20 mouse cellular contexts compared by ENCODE assay signal in the genomic region with DNA sequence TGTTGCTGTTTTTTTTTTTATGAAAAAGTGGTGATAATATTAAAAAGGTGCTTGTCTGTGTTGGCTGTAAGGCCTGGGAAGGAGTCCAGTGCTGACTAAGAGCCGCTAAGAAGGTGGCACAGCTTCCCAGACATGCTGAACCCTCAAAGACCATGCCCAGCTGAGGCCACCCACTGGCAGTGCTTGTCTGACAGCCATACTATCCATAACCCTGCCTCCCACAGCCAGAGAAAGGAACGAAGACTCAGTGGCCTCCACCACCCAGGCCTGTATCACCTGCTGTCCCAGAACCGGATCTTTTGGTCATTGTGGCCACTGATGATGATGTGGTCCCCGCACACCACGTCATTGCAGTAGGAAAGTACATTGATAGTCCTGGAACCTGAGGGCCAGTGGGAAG.
"Had no signal": no experiment of that assay in that cellular context is flagged by ENCODE, and none has a peak within 500 bp of the region (broad histone marks: within the 10 kb centered on the region; RNA-seq: fewer than 3 reads in every experiment).

No protein-coding gene starts in this region.

- H3K27me3 ChIP-seq: midbrain, embryonic 12.5 days; neural tube, embryonic 15.5 days; stomach, embryonic 15.5 days had no signal

- H3K27ac ChIP-seq: midbrain, embryonic 10.5 days; midbrain, embryonic 12.5 days; neural tube, embryonic 13.5 days; neural tube, embryonic 15.5 days; stomach, embryonic 15.5 days; stomach, postnatal 0 days had no signal

- H3K36me3 ChIP-seq: stomach, embryonic 15.5 days had no signal

- DNase-seq: lung, adult 18-20 months; lung, embryonic 14.5 days; lung, postnatal 10 days; lung, postnatal 4 days; midbrain, embryonic 14.5 days; retina, postnatal 1 day; right cerebral cortex, adult 18-20 months; right cerebral cortex, postnatal 25 days; right cerebral cortex, postnatal 4 days; spleen, adult 18-20 months; thymus, adult 2 months; thymus, postnatal 25 days; thymus, postnatal 4 days had no signal

- H3K9me3 ChIP-seq: midbrain, embryonic 10.5 days; midbrain, embryonic 12.5 days; neural tube, embryonic 13.5 days; neural tube, embryonic 15.5 days; stomach, embryonic 15.5 days had no signal

- H3K4me3 ChIP-seq: midbrain, embryonic 10.5 days; midbrain, embryonic 12.5 days; myocyte; neural tube, embryonic 13.5 days; neural tube, embryonic 15.5 days; stomach, embryonic 15.5 days had no signal
